Mouse (Mus musculus) CH12.LX (cell line): ENCODE results near the gene Myod1. TPM values are rescaled to one million over a fixed set of nuclear protein-coding genes. Genes with fewer than 3 reads are reported as not detected.

Experiments used
- DNase-seq: peaks from one replicate; pipeline ENCODE4 v3.0.0-alpha.2; 2013; ENCODE audit errors: extremely low read depth
- H3K27ac ChIP-seq: 2 replicates; pipeline ENCODE4 v1.5.1; 2012; ENCODE audit warnings: low read depth, mild to moderate bottlenecking, control low read depth, moderate library complexity; ENCODE audit not compliant: insufficient read depth
- H3K27me3 ChIP-seq: replicated peaks from 2 replicates; pipeline ENCODE3; 2012; ENCODE audit warnings: inconsistent platforms
- H3K36me3 ChIP-seq, 2 experiments: replicated peaks in 1 of 2; 2 replicates each; pipeline versions ENCODE3 to v1.6.1; 2012; ENCODE audit warnings: inconsistent platforms in 1 of 2, low read length in 1 of 2, mild to moderate bottlenecking in 1 of 2, mixed read lengths in 1 of 2, moderate library complexity in 1 of 2; ENCODE audit not compliant: control insufficient read depth in 1 of 2, insufficient read depth in 1 of 2
- H3K4me1 ChIP-seq, 2 experiments: 2 replicates each; pipeline ENCODE4 v1.6.1; 2012; ENCODE audit warnings: inconsistent platforms in 1 of 2, moderate library complexity in 1 of 2; ENCODE audit not compliant: insufficient read depth in 2 of 2, control insufficient read depth in 1 of 2
- H3K4me2 ChIP-seq: 2 replicates; pipeline ENCODE4 v1.6.1; 2012; ENCODE audit warnings: low read depth, mild to moderate bottlenecking, control low read depth; ENCODE audit not compliant: poor library complexity, insufficient read depth, severe bottlenecking
- H3K4me3 ChIP-seq, 3 experiments: fragments of 150-350 bp in 1 of 3; sonication (generic) in 1 of 3; replicated peaks in 1 of 3; 2 replicates each; pipeline versions ENCODE3 to v1.5.1; 2011 to 2012; ENCODE audit warnings: low read depth in 2 of 3, low read length in 2 of 3, mild to moderate bottlenecking in 2 of 3, moderate library complexity in 2 of 3, control low read depth in 1 of 3, improper control_type of control experiment in 1 of 3, inconsistent platforms in 1 of 3, mixed read lengths in 1 of 3; ENCODE audit not compliant: poor library complexity in 1 of 3
- H3K79me2 ChIP-seq: replicated peaks from 2 replicates; pipeline ENCODE4 v1.6.1; 2012; ENCODE audit warnings: mild to moderate bottlenecking, moderate library complexity; ENCODE audit not compliant: control insufficient read depth, poor library complexity, insufficient read depth, severe bottlenecking; ENCODE audit errors: extremely low read depth
- H3K9ac ChIP-seq: 2 replicates; pipeline ENCODE4 v1.6.1; 2012; ENCODE audit warnings: low read depth, mild to moderate bottlenecking, control low read depth, moderate library complexity; ENCODE audit not compliant: insufficient read depth
- H3K9me3 ChIP-seq: replicated peaks from 2 replicates; pipeline ENCODE3; 2012; ENCODE audit warnings: low read length, inconsistent platforms, mixed read lengths
- BHLHE40 ChIP-seq: IDR thresholded peaks from 2 replicates; pipeline ENCODE4 v1.6.1; 2011; ENCODE audit warnings: mild to moderate bottlenecking, low read depth, low read length, improper control_type of control experiment
- HCFC1 ChIP-seq: IDR thresholded peaks from 2 replicates; pipeline ENCODE4 v1.6.1; 2012; ENCODE audit warnings: low read depth, mild to moderate bottlenecking, inconsistent platforms, low read length, improper control_type of control experiment
- IRF4 ChIP-seq: IDR thresholded peaks from 2 replicates; pipeline ENCODE4 v1.6.1; 2014; ENCODE audit warnings: low read depth, mild to moderate bottlenecking, inconsistent platforms, low read length, improper control_type of control experiment
- JUN ChIP-seq: IDR thresholded peaks from 2 replicates; pipeline ENCODE4 v1.6.1; 2011; ENCODE audit warnings: low read depth, mild to moderate bottlenecking, low read length, improper control_type of control experiment, moderate library complexity; ENCODE audit not compliant: insufficient read depth
- JUND ChIP-seq: conservative IDR thresholded peaks from 2 replicates; pipeline ENCODE4 v1.6.1; 2011; ENCODE audit warnings: low read depth, low read length, improper control_type of control experiment
- MXI1 ChIP-seq: IDR thresholded peaks from 2 replicates; pipeline ENCODE4 v1.6.1; 2011; ENCODE audit warnings: mild to moderate bottlenecking, low read depth, low read length, improper control_type of control experiment
- NELFE ChIP-seq: IDR thresholded peaks from 2 replicates; pipeline ENCODE4 v1.6.1; 2011; ENCODE audit warnings: low read depth, low read length, improper control_type of control experiment
- PAX5 ChIP-seq: IDR thresholded peaks from 2 replicates; pipeline ENCODE4 v1.6.1; 2012; ENCODE audit warnings: low read length, inconsistent platforms, mixed read lengths
- RCOR1 ChIP-seq: conservative IDR thresholded peaks from 2 replicates; pipeline ENCODE4 v1.6.1; 2012; ENCODE audit warnings: low read depth, mild to moderate bottlenecking, inconsistent platforms, low read length, improper control_type of control experiment
- SIN3A ChIP-seq: IDR thresholded peaks from 2 replicates; pipeline ENCODE4 v1.6.1; 2012; ENCODE audit warnings: low read length, improper control_type of control experiment, inconsistent platforms
- TBP ChIP-seq: conservative IDR thresholded peaks from 2 replicates; pipeline ENCODE4 v1.6.1; 2011; ENCODE audit warnings: low read depth, low read length, improper control_type of control experiment
- UBTF ChIP-seq: IDR thresholded peaks from 2 replicates; pipeline ENCODE4 v1.6.1; 2012; ENCODE audit warnings: low read depth, mild to moderate bottlenecking, inconsistent platforms, low read length, improper control_type of control experiment, moderate library complexity
- USF2 ChIP-seq: conservative IDR thresholded peaks from 2 replicates; pipeline ENCODE4 v1.6.1; 2011; ENCODE audit warnings: low read depth, low read length, improper control_type of control experiment
- dilution Hi-C: fragments of 300-500 bp; cut with MboI; formaldehyde crosslinking; loops from 2 replicates; pipeline ENCODE4 v1.14.3; 2020; ENCODE audit warnings: low sequenced_read_pairs; ENCODE audit not compliant: extremely low pct_unique_long_range_greater_than_20kb, extremely low pct_ligation_motif_present
- in situ Hi-C: fragments of 300-500 bp; cut with MboI; formaldehyde crosslinking; loops from 3 replicates; pipeline ENCODE4 v1.14.3; 2019; ENCODE audit warnings: low sequenced_read_pairs, low pct_ligation_motif_present, low pct_unique_long_range_greater_than_20kb, mixed read lengths
- polyA plus RNA-seq: library from polyadenylated mRNA; unstranded; fragments of >175 nt; gene quantifications from 2 replicates; pipeline ENCODE4 v1.2.1, GENCODE M21; 2012; ENCODE audit warnings: low read depth; ENCODE audit not compliant: insufficient read length
- total RNA-seq, 2 experiments: library from RNA; depleted of rRNA; stranded (reverse); fragments of 300-350 nt in 1 of 2; fragments of >200 nt in 1 of 2; gene quantifications; 2 replicates each; pipeline ENCODE4 v1.2.3; 2012 to 2014

Gene Myod1
- total and polyA plus RNA-seq, 3 experiments: not detected

- no peak overlapping the region for H3K4me3 ChIP-seq
- TF ChIP-seq NELFE: no peak
- TF ChIP-seq TBP: no peak
- TF ChIP-seq USF2: no peak
- no peak for TF ChIP-seq IRF4
- no peak for TF ChIP-seq BHLHE40
- no peak for TF ChIP-seq SIN3A
- TF ChIP-seq, all 38 proteins: peak for 0
- dilution Hi-C loops: no loop called here
Observed at GRCm38 (mm10) chr7:46352748-46353147, 23.5 kb upstream of the Myod1 start.

GRCm38 (mm10) chr7:46353216-46353615 lies 23.1 kb upstream of the Myod1 start:
- H3K36me3 ChIP-seq: no peaks in the 10 kb centered on the region
- no peaks in the 10 kb centered on the region for H3K9me3 ChIP-seq
- H3K9ac ChIP-seq: no peak overlapping the region
- H3K4me1 ChIP-seq: peaks cover 0 to 4% of the 10 kb centered on the region in 2 experiments; a peak in 1 of 4 replicates
- H3K27me3 ChIP-seq: peaks cover 83% of the 10 kb centered on the region
- H3K4me3 ChIP-seq: no peak overlapping the region
- in situ Hi-C loops: no loop called here
- no peak overlapping the region for H3K4me2 ChIP-seq
- dilution Hi-C loops: no loop called here
- H3K27ac ChIP-seq: no peak overlapping the region
- no peak for DNase-seq
- H3K79me2 ChIP-seq: no peaks in the 10 kb centered on the region
- no peak for TF ChIP-seq JUND
- TF ChIP-seq BHLHE40: no peak
- TF ChIP-seq MXI1: no peak
- TF ChIP-seq RCOR1: no peak
- no peak for TF ChIP-seq HCFC1
- TF ChIP-seq PAX5: no peak

More at GRCm38 (mm10) chr7:46352748-46353147, 23.5 kb upstream of the Myod1 start:
- H3K4me2 ChIP-seq: no peak overlapping the region
- no peaks in the 10 kb centered on the region for H3K9me3 ChIP-seq
- no peaks in the 10 kb centered on the region for H3K79me2 ChIP-seq
- H3K9ac ChIP-seq: no peak overlapping the region
- H3K4me1 ChIP-seq: peaks cover 0 to 4% of the 10 kb centered on the region in 2 experiments; a peak in 1 of 4 replicates
- H3K36me3 ChIP-seq: no peaks in the 10 kb centered on the region
- no peak for DNase-seq
- no peak overlapping the region for H3K27ac ChIP-seq
- peaks cover 83% of the 10 kb centered on the region for H3K27me3 ChIP-seq
- in situ Hi-C loops: no loop called here

GRCm38 (mm10) chr7:46353875-46354274 lies 22.4 kb upstream of the Myod1 start:
- DNase-seq: peak; percentile 14
- TF ChIP-seq JUN: peak; percentile 36
- no peak for TF ChIP-seq UBTF
- TF ChIP-seq JUND: peak; percentile 69
- peaks cover 0 to 4% of the 10 kb centered on the region in 2 experiments; a peak in 1 of 4 replicates for H3K4me1 ChIP-seq
- no peak overlapping the region for H3K27ac ChIP-seq
- dilution Hi-C loops (no loop called here), in situ Hi-C loops (no loop called here)
- H3K4me2 ChIP-seq: no peak overlapping the region
- no peaks in the 10 kb centered on the region for H3K36me3 ChIP-seq
- no peaks in the 10 kb centered on the region for H3K79me2 ChIP-seq
- H3K27me3 ChIP-seq: peaks cover 83% of the 10 kb centered on the region
- H3K9me3 ChIP-seq: no peaks in the 10 kb centered on the region
- no peak overlapping the region for H3K9ac ChIP-seq
- H3K4me3 ChIP-seq: no peak overlapping the region
